Mouse (Mus musculus): ENCODE results near the gene Helz. TPM values are rescaled to one million over a fixed set of nuclear protein-coding genes. Genes with fewer than 3 reads are reported as not detected.
"Not testable (repeated sequence)": the region's sequence is repeated elsewhere in the genome, so short reads cannot be mapped to it uniquely, and the experiment has no call there.

Helz gene
- polyA plus RNA-seq, 2 experiments: 15.9 to 21.6 TPM

GRCm38 (mm10) chr11:107510362-107511269 lies 37.1 kb upstream of the Helz start:
- peak overlapping the region; percentile 8; the same call in 1 of the 2 replicates for H3K4me3 ChIP-seq (replicated peaks; ENCODE audit: low read length)
- ATAC-seq (ENCODE audit: low FRiP score, low read depth) (no peak), DNase-seq (ENCODE audit: low spot score) (peak; percentile 59)
- 0 out of 2 replicates have a peak overlapping the region, but pooled peaks have one; percentile 13 for H3K9ac ChIP-seq (ENCODE audit: low read depth, low read length, severe bottlenecking)
- H3K27me3 ChIP-seq (ENCODE audit: control insufficient read depth, insufficient read depth, low read length): no peaks in the 10 kb centered on the region
- H3K27ac ChIP-seq (replicated peaks; ENCODE audit: low read depth, low read length): no peak overlapping the region
- TF ChIP-seq POLR2A (IDR thresholded peaks at IDR 0.05; ENCODE audit: borderline replicate concordance, extremely low read depth, insufficient read depth, insufficient read length): no peak
- 4% methylated on average over 18 of the region's 18 CpGs for WGBS
- no peaks in the 10 kb centered on the region for H3K36me3 ChIP-seq (ENCODE audit: control insufficient read depth, insufficient read depth, low read length)
- H3K4me1 ChIP-seq (ENCODE audit: control insufficient read depth, insufficient read depth, low read length): peaks cover 6% of the 10 kb centered on the region; the same call in 1 of the 2 replicates
- no peaks in the 10 kb centered on the region for H3K9me3 ChIP-seq (ENCODE audit: control insufficient read depth, low read length)
- peak overlapping the region; percentile 27 for H3K4me2 ChIP-seq (replicated peaks; ENCODE audit: low read depth, low read length, severe bottlenecking)

GRCm38 (mm10) chr11:107511954-107512353 lies 35.8 kb upstream of the Helz start:
- not testable (repeated sequence) for H3K9ac ChIP-seq (ENCODE audit: low read depth, low read length, severe bottlenecking); H3K4me2 ChIP-seq (replicated peaks; ENCODE audit: low read depth, low read length, severe bottlenecking); ATAC-seq (ENCODE audit: low FRiP score, low read depth); H3K36me3 ChIP-seq (ENCODE audit: control insufficient read depth, insufficient read depth, low read length); H3K27me3 ChIP-seq (ENCODE audit: control insufficient read depth, insufficient read depth, low read length); H3K27ac ChIP-seq (replicated peaks; ENCODE audit: low read depth, low read length); H3K4me1 ChIP-seq (ENCODE audit: control insufficient read depth, insufficient read depth, low read length); H3K4me3 ChIP-seq (replicated peaks; ENCODE audit: low read length); H3K9me3 ChIP-seq (ENCODE audit: control insufficient read depth, low read length)
- 0 out of 2 replicates have a peak, but pooled peaks have one; percentile 21 for TF ChIP-seq POLR2A (IDR thresholded peaks at IDR 0.05; ENCODE audit: borderline replicate concordance, extremely low read depth, insufficient read depth, insufficient read length)
- 54% methylated on average over 5 of the region's 5 CpGs for WGBS
- DNase-seq (ENCODE audit: low spot score): peak; percentile 76

- WGBS: 63% methylated on average over 10 of the region's 10 CpGs
- TF ChIP-seq POLR2A (IDR thresholded peaks at IDR 0.05; ENCODE audit: borderline replicate concordance, extremely low read depth, insufficient read depth, insufficient read length): no peak
- Histone ChIP-seq H3K4me1 (ENCODE audit: control insufficient read depth, insufficient read depth, low read length) (peaks cover 6% of the 10 kb centered on the region; the same call in 1 of the 2 replicates), H3K27me3 (ENCODE audit: control insufficient read depth, insufficient read depth, low read length) (no peaks in the 10 kb centered on the region), H3K9me3 (ENCODE audit: control insufficient read depth, low read length) (no peaks in the 10 kb centered on the region), H3K36me3 (ENCODE audit: control insufficient read depth, insufficient read depth, low read length) (no peaks in the 10 kb centered on the region), H3K27ac (replicated peaks; ENCODE audit: low read depth, low read length) (no peak overlapping the region), H3K4me2 (replicated peaks; ENCODE audit: low read depth, low read length, severe bottlenecking) (no peak overlapping the region), H3K9ac (ENCODE audit: low read depth, low read length, severe bottlenecking) (no peak overlapping the region), H3K4me3 (replicated peaks; ENCODE audit: low read length) (no peak overlapping the region)
- ATAC-seq (ENCODE audit: low FRiP score, low read depth) (0 out of 2 replicates have a peak, but pooled peaks have one; percentile 6), DNase-seq (ENCODE audit: low spot score) (peak; percentile 49)
Observed at GRCm38 (mm10) chr11:107513047-107513446, 34.7 kb upstream of the Helz start.

GRCm38 (mm10) chr11:107516387-107516786 lies 31.3 kb upstream of the Helz start:
- H3K9ac ChIP-seq (ENCODE audit: low read depth, low read length, severe bottlenecking): no peak overlapping the region
- H3K27me3 ChIP-seq (ENCODE audit: control insufficient read depth, insufficient read depth, low read length): no peaks in the 10 kb centered on the region
- WGBS: 91% methylated on average over 2 of the region's 2 CpGs
- no peak for TF ChIP-seq POLR2A (IDR thresholded peaks at IDR 0.05; ENCODE audit: borderline replicate concordance, extremely low read depth, insufficient read depth, insufficient read length)
- H3K9me3 ChIP-seq (ENCODE audit: control insufficient read depth, low read length): no peaks in the 10 kb centered on the region
- no peak for DNase-seq (ENCODE audit: low spot score)
- no peak overlapping the region for H3K4me3 ChIP-seq (replicated peaks; ENCODE audit: low read length)
- no peak for ATAC-seq (ENCODE audit: low FRiP score, low read depth)
- no peak overlapping the region for H3K27ac ChIP-seq (replicated peaks; ENCODE audit: low read depth, low read length)
- no peak overlapping the region for H3K4me2 ChIP-seq (replicated peaks; ENCODE audit: low read depth, low read length, severe bottlenecking)
- no peaks in the 10 kb centered on the region for H3K36me3 ChIP-seq (ENCODE audit: control insufficient read depth, insufficient read depth, low read length)
- no peaks in the 10 kb centered on the region for H3K4me1 ChIP-seq (ENCODE audit: control insufficient read depth, insufficient read depth, low read length)

GRCm38 (mm10) chr11:107518645-107519429 lies 28.9 kb upstream of the Helz start:
- 78% methylated on average over 5 of the region's 5 CpGs for WGBS
- H3K27ac ChIP-seq (replicated peaks; ENCODE audit: low read depth, low read length): no peak overlapping the region
- no peak overlapping the region for H3K4me3 ChIP-seq (replicated peaks; ENCODE audit: low read length)
- no peaks in the 10 kb centered on the region for H3K36me3 ChIP-seq (ENCODE audit: control insufficient read depth, insufficient read depth, low read length)
- H3K27me3 ChIP-seq (ENCODE audit: control insufficient read depth, insufficient read depth, low read length): no peaks in the 10 kb centered on the region
- H3K9ac ChIP-seq (ENCODE audit: low read depth, low read length, severe bottlenecking): no peak overlapping the region
- ATAC-seq (ENCODE audit: low FRiP score, low read depth) (no peak), DNase-seq (ENCODE audit: low spot score) (no peak)
- no peak for TF ChIP-seq POLR2A (IDR thresholded peaks at IDR 0.05; ENCODE audit: borderline replicate concordance, extremely low read depth, insufficient read depth, insufficient read length)
- no peaks in the 10 kb centered on the region for H3K4me1 ChIP-seq (ENCODE audit: control insufficient read depth, insufficient read depth, low read length)
- H3K4me2 ChIP-seq (replicated peaks; ENCODE audit: low read depth, low read length, severe bottlenecking): no peak overlapping the region
- H3K9me3 ChIP-seq (ENCODE audit: control insufficient read depth, low read length): no peaks in the 10 kb centered on the region
